Mouse (Mus musculus): Measurements from ENCODE around the gene Simc1. TPM values are rescaled to one million over a fixed set of nuclear protein-coding genes. Genes with fewer than 3 reads are reported as not detected.

Gene Simc1
- total and polyA plus RNA-seq, 3 experiments, result 6.2 to 16.6 (median 6.8) TPM

DNA sequence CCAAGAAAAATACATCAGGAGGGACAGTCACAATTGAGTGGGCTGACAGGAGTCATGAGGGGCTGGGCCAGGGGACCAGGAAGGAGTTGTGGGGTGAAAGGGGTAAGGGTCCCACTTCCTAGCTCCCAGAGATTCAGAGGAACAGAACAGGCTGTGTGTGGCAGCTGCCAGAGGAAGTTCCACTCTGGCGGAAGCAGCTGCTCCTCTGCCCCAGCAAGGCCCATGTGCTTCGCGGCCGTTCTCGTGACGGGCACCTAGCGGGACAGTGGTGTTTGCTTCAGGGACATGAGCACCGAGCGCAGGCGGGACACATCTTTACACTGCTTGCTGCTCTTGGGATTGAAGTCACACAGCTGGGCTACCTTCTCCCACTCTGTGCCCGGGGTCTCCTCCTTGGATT, 90.0 kb downstream of the Simc1 start:
- Histone ChIP-seq H3K9ac (ENCODE audit: insufficient read depth, low read depth) (no peak overlapping the region), H3K36me3 (replicated peaks in 1 of 2; ENCODE audit: control insufficient read depth in 1 of 2, insufficient read depth in 1 of 2, low read length in 1 of 2) (peaks cover 6 to 70% of the 10 kb centered on the region in 2 experiments), H3K27ac (ENCODE audit: insufficient read depth, low read depth) (no peak overlapping the region), H3K4me1 (ENCODE audit: control insufficient read depth in 1 of 2, insufficient read depth in 2 of 2) (peaks cover 4 to 13% of the 10 kb centered on the region in 2 experiments), H3K79me2 (replicated peaks; ENCODE audit: control insufficient read depth, extremely low read depth, insufficient read depth, poor library complexity, severe bottlenecking) (peaks cover 16% of the 10 kb centered on the region), H3K4me2 (ENCODE audit: insufficient read depth, low read depth, poor library complexity, severe bottlenecking) (no peak overlapping the region), H3K9me3 (replicated peaks; ENCODE audit: low read length) (no peaks in the 10 kb centered on the region), H3K27me3 (replicated peaks) (no peaks in the 10 kb centered on the region), H3K4me3 (replicated peaks in 1 of 3; ENCODE audit: low read depth in 2 of 3, low read length in 2 of 3, poor library complexity in 1 of 3) (no peak overlapping the region)
- no peak for TF ChIP-seq POLR2A (IDR thresholded peaks at IDR 0.05; ENCODE audit: low read depth, low read length)
- TF ChIP-seq GABPA (IDR thresholded peaks at IDR 0.05; ENCODE audit: insufficient replicate concordance, low read depth, low read length), result no peak
- no peak for TF ChIP-seq ZC3H11A (IDR thresholded peaks at IDR 0.05; ENCODE audit: low read depth, low read length)
- TF ChIP-seq TBP (conservative IDR thresholded peaks at IDR 0.05; ENCODE audit: low read depth, low read length), result no peak
- no peak for TF ChIP-seq MAFK (IDR thresholded peaks at IDR 0.05; ENCODE audit: insufficient replicate concordance, low read length)
- dilution Hi-C loops (cut with MboI; ENCODE audit: extremely low pct_ligation_motif_present, extremely low pct_unique_long_range_greater_than_20kb, low sequenced_read_pairs) (no loop called here), in situ Hi-C loops (cut with MboI; ENCODE audit: low pct_ligation_motif_present, low pct_unique_long_range_greater_than_20kb, low sequenced_read_pairs) (no loop called here)
- DNase-seq (ENCODE audit: extremely low read depth), result no peak

DNA sequence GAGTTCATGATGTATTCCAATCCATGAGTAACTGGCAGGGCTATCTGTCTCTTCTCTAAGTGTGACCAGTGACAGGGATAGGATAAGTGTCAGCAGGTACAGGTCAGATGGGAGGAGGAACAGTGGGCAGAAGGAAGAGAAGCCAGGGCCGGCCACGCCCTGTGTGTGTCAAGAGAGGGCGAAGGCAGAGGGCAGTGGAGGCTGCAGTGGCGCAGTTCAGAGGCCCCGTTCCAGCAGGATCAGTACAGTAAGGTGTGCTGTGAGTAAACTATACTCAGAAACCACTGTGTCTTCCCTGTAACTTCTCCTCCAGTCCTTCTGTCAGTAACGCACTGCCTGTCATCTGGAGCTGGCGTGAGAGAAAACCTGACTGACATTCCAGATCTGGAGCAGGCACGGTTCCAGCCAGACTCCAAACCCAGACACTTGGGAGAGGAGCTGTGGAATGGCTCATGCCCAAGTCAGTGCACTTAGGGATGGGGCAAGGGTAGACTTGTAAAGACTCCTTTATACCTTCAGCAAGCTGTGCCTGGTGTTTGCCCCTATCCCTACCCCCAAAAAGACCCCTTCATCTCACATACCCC, 92.6 kb downstream of the Simc1 start:
- no peak overlapping the region for H3K9ac ChIP-seq (ENCODE audit: insufficient read depth, low read depth)
- H3K79me2 ChIP-seq (replicated peaks; ENCODE audit: control insufficient read depth, extremely low read depth, insufficient read depth, poor library complexity, severe bottlenecking), result peaks cover 5% of the 10 kb centered on the region; the same call in 1 of the 2 replicates
- TF ChIP-seq SIN3A (IDR thresholded peaks at IDR 0.05; ENCODE audit: low read length) (no peak), ZNF384 (IDR thresholded peaks at IDR 0.05; ENCODE audit: low read depth, low read length) (no peak), ZKSCAN1 (IDR thresholded peaks at IDR 0.05; ENCODE audit: borderline replicate concordance, low read depth, low read length) (no peak)
- no peak overlapping the region for H3K4me3 ChIP-seq (replicated peaks in 1 of 3; ENCODE audit: low read depth in 2 of 3, low read length in 2 of 3, poor library complexity in 1 of 3)
- in situ Hi-C loops (cut with MboI; ENCODE audit: low pct_ligation_motif_present, low pct_unique_long_range_greater_than_20kb, low sequenced_read_pairs) (no loop called here), dilution Hi-C loops (cut with MboI; ENCODE audit: extremely low pct_ligation_motif_present, extremely low pct_unique_long_range_greater_than_20kb, low sequenced_read_pairs) (no loop called here)
- peaks cover 2 to 9% of the 10 kb centered on the region in 2 experiments; a peak in 3 of 4 replicates for H3K4me1 ChIP-seq (ENCODE audit: control insufficient read depth in 1 of 2, insufficient read depth in 2 of 2)
- H3K36me3 ChIP-seq (replicated peaks in 1 of 2; ENCODE audit: control insufficient read depth in 1 of 2, insufficient read depth in 1 of 2, low read length in 1 of 2), result peaks cover 11 to 83% of the 10 kb centered on the region in 2 experiments
- H3K27ac ChIP-seq (ENCODE audit: insufficient read depth, low read depth), result no peak overlapping the region
- no peaks in the 10 kb centered on the region for H3K27me3 ChIP-seq (replicated peaks)
- H3K9me3 ChIP-seq (replicated peaks; ENCODE audit: low read length), result no peaks in the 10 kb centered on the region
- DNase-seq (ENCODE audit: extremely low read depth), result no peak
- H3K4me2 ChIP-seq (ENCODE audit: insufficient read depth, low read depth, poor library complexity, severe bottlenecking), result no peak overlapping the region

GRCm38 (mm10) chr13:54596870-54597269, 93.3 kb downstream of the Simc1 start:
- Histone ChIP-seq H3K4me3 (replicated peaks in 1 of 3; ENCODE audit: low read depth in 2 of 3, low read length in 2 of 3, poor library complexity in 1 of 3) (no peak overlapping the region), H3K9ac (ENCODE audit: insufficient read depth, low read depth) (no peak overlapping the region), H3K4me2 (ENCODE audit: insufficient read depth, low read depth, poor library complexity, severe bottlenecking) (no peak overlapping the region), H3K4me1 (ENCODE audit: control insufficient read depth in 1 of 2, insufficient read depth in 2 of 2) (peaks cover 0 to 3% of the 10 kb centered on the region in 2 experiments; a peak in 2 of 4 replicates), H3K27me3 (replicated peaks) (no peaks in the 10 kb centered on the region), H3K36me3 (replicated peaks in 1 of 2; ENCODE audit: control insufficient read depth in 1 of 2, insufficient read depth in 1 of 2, low read length in 1 of 2) (peaks cover 11 to 81% of the 10 kb centered on the region in 2 experiments), H3K9me3 (replicated peaks; ENCODE audit: low read length) (no peaks in the 10 kb centered on the region), H3K27ac (ENCODE audit: insufficient read depth, low read depth) (no peak overlapping the region), H3K79me2 (replicated peaks; ENCODE audit: control insufficient read depth, extremely low read depth, insufficient read depth, poor library complexity, severe bottlenecking) (no peaks in the 10 kb centered on the region)
- in situ Hi-C loops (cut with MboI; ENCODE audit: low pct_ligation_motif_present, low pct_unique_long_range_greater_than_20kb, low sequenced_read_pairs), result no loop called here
- dilution Hi-C loops (cut with MboI; ENCODE audit: extremely low pct_ligation_motif_present, extremely low pct_unique_long_range_greater_than_20kb, low sequenced_read_pairs), result no loop called here
- no peak for DNase-seq (ENCODE audit: extremely low read depth)
- TF ChIP-seq SMC3 (IDR thresholded peaks at IDR 0.05; ENCODE audit: low read depth, low read length), result no peak
- no peak for TF ChIP-seq MAZ (IDR thresholded peaks at IDR 0.05; ENCODE audit: low read depth, low read length)
- no peak for TF ChIP-seq USF2 (conservative IDR thresholded peaks at IDR 0.05; ENCODE audit: low read depth, low read length)

Measured in CH12.LX (cell line).